Mouse (Mus musculus) myocyte (in vitro differentiated cells): Measurements from ENCODE around the gene 8030411F24Rik.

Experiments
- POLR2A ChIP-seq: IDR thresholded peaks from one replicate; pipeline ENCODE4 v1.6.1; 2011; ENCODE audit warnings: low read depth, mild to moderate bottlenecking, control low read depth, moderate library complexity; ENCODE audit not compliant: insufficient read length
- POLR2AphosphoS2 ChIP-seq: IDR thresholded peaks from one replicate; pipeline ENCODE4 v1.6.1; 2011; ENCODE audit warnings: low read depth, control low read depth; ENCODE audit not compliant: insufficient read length

GRCm38 (mm10) chr2:148806696-148807095, 24.9 kb downstream of the 8030411F24Rik start:
- TF ChIP-seq POLR2A (no peak), POLR2AphosphoS2 (no peak)
